Mouse (Mus musculus): ENCODE measurements at regions not wholly inside any gene's neighbourhood (a gene's known extent, or its start where the extent isn't known, plus 50 kb on each side); places are given as distances from the start of the nearest gene placed in this dataset.

DNA sequence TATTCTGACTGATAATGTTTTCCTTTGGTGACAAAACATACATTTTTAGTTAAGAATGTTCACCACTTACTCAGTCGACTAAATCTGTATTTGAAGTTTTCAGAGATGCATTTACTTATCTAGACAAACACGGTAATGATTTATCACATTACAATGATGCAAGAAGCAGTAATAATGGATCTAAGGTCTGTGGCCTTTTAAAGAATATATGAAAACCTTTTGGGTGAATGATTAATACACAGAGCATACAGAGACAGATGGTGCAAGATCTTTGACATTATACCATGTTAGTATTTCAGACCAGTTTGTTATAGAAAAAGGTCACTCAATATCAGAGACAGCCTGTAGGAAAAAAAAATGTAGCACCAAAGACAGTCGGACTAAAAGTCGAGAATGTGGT is 1004.2 kb upstream of the Ncam2 start:
- no peak for DNase-seq

DNA sequence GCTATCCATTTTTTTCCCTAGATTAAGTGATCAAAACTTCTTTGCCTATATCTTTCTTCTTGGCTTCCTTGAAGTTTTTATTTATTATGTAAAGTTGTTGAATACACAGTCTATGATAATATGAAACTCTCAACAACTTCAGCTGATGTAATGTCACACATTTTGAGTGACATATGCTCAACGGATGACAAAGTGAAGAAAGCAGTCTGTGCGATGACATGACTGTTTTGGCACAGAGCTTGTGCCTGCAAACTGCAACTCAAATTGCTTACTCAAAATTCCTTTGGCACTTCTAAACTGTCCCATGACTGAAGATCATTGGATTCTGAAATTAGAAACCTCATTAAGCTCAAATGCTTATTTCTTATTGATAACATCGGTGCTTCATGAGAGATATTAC is 997.7 kb upstream of the Ncam2 start:
- DNase-seq, result no peak

DNA sequence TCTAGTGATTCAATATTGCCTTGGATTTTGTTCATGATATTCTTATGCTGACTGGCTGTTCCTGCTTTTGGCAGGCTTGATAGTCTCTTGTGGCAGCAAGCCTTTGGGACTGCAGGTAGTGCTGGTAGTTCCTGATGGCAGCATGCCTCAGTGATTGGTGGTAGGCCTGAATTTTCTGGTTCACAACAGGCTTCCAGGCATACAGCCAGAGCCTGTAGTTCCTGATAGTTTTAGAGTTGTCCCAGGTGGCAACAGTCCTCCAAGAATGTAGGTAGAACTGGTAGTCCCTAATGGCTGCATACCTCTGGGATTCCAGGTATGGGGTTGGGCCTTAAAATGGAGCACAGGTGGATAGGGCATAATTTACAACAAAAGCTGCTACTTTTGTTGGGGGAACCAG is 987.7 kb upstream of the Ncam2 start:
- DNase-seq, result no peak

DNA sequence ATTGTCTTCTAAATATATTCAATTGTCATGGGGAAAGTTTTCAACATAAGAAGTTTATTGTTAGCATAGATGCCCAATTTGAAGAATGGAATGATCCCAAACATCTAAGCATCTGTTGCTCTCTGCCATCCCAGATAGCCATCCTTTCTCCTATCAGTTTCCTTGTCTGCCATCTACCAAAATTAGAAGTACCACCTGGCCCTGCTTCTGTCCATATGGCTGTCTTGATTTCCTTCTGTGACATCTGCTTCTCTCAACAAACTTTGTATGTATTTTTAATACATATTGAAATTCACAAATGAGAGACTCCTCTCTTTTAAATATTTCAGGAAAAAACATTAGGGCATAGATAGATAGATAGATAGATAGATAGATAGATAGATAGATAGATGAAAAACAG is 945.1 kb upstream of the Ncam2 start:
- DNase-seq, result no peak

DNA sequence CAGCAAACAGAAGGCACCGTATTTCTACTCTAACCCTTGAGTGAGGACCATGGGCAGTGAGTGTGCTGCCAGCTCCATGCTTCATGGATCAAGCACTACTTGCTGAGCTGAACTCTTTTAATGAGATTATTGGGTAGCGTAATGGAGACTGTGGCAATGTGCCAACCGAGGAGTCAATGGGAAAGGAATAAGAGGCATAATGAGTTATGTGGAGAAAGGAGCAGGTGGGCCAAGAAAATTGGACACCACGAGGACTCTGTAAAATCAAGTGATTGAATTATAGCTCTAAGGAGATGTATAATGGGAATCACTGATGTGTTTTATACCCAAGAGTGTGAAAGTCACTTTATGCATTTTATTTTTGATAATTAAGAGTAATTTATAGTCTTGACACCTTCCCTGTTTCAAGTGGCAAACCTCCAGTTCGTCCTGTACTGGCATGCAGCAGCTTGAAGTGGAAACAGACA is 934.3 kb upstream of the Ncam2 start:
- DNase-seq, result peak; percentile 2

DNA sequence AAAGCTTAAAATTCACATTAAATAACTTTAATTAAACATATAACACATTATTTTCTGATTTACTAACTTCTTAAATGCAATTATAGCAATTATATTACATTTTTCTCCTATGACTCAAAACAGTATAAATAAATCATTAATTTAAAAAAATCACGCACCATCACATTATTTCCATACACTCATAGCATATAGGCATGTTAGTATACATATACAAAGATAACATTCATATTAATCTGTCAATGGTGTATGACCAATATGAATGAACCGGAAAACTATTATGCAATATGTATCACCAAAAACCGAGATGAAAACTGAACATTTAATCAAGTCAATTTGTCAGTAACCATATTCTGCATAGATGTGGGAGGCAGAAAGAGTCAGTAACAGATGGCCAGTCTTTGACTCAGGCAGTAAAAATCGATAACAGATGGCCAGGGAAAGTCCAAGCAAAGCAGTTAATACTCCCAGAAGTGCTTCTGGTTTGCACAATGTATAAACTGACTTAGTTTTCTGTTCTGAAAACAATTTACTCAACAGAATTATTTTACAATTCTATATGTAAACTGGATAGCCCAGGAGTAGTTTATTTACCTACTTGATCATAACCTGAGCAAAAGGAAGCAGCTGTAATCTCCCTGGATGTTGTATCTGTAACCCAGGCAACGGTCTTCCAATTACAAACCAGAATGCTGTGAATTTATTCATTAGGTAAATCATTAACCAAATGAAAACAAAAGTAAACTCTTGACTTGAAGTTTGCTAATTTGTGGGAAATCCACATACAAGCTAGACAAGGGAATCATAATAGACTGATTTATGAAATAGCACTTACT is 928.0 kb upstream of the Ncam2 start:
- no peak for DNase-seq
